Mouse (Mus musculus) 416B (cell line): ENCODE measurements around the gene Odf2.
A peak's percentile ranks its signal among the peaks of the same experiment; 100 is the strongest.
"Not testable (repeated sequence)": the region's sequence is repeated elsewhere in the genome, so short reads cannot be mapped to it uniquely, and the experiment has no call there.

Source experiments
- DNase-seq: peaks from one replicate; pipeline ENCODE4 v3.0.0; 2011; ENCODE audit warnings: low read depth

Odf2 gene

DNA sequence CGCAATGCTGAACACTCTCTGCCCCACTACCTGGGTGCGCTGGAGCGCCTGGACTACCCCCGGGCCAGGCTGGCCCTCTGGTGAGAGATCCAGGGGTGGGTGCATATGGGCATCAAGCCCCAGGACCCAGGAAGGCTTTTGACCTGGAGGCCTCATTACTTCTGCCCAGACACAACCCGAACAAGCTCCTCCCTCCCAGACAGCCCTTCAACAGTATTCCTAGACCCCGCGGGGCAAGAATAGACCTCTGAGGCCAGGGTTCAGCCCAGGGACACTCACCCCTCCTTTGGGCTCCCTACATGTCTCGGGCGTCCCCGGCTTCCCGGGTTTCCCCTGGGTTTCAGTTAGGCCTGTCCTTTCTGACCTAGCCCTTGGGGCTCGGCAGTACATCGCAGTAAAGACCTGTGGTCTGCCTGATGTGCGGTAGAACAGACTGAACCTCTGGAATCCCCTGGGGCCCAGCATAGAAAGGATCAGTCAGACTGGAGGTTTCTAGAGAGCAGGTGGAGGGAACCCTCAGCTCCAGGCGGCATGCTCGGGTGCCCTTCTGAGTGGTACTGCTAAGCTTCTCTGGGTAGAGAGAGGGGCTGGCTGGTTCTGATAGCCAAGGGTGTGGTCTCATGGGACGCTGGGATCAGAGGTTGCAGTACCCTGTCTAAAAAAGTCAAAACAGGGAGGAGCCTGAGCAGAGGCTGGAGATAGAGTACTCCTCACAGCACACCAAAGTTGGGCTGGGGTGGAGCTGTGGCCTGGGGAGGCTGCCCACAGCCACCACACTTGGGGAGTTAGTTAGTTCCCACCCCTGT lies 19.2 kb upstream of the Odf2 start:
- peak; percentile 92 for DNase-seq

- DNase-seq, result no peak
Measured at GRCm38 (mm10) chr2:29872581-29873295, 16.3 kb upstream of the Odf2 start.

- DNase-seq, result peak; percentile 62
Measured at GRCm38 (mm10) chr2:29873801-29874200, 15.2 kb upstream of the Odf2 start.

- no peak for DNase-seq
Measured at GRCm38 (mm10) chr2:29878061-29878460, 11.0 kb upstream of the Odf2 start.

- DNase-seq, result no peak
Measured at GRCm38 (mm10) chr2:29879191-29879590, 9.8 kb upstream of the Odf2 start.

DNA sequence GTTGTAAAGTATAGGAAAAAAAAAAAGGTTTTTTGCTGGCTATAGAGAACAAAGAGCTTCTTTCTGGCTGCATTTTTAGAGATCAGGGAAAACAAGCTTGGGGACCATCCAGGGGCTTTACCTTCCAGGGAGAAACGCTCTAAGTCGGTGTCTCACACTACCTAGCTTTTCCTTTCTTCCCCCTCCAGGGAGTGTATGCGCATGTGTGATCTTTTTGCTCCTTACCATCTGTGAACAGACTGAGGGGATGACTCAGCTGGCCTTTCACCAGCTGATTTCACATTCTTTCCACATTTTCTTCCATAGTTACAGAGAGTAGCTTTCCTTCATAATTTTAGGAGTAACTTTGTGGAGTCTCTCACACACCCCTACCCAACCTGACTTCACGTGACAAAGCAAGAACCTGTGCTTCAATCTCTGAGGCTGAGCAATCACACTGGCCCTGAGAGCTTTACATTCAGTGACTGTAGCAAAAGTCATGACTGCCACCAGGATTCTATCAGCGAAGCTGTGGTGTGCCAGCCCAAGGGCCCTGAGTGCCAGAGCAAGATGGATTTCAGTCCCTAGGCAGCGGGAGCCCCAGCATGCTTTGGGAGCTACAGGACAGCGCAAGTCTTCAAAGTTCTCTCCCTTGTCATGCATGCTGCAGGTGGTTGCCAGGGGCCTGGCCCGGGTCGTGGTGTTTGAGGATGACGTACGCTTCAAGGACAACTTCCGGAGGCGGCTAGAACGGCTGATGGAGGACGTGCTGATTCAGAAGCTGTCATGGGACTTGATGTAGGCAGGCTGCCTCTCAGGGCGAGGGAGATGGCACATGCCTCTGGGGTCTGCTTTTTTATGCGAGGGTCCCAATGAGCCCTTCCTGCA lies 8.8 kb upstream of the Odf2 start:
- DNase-seq, result no peak

DNA sequence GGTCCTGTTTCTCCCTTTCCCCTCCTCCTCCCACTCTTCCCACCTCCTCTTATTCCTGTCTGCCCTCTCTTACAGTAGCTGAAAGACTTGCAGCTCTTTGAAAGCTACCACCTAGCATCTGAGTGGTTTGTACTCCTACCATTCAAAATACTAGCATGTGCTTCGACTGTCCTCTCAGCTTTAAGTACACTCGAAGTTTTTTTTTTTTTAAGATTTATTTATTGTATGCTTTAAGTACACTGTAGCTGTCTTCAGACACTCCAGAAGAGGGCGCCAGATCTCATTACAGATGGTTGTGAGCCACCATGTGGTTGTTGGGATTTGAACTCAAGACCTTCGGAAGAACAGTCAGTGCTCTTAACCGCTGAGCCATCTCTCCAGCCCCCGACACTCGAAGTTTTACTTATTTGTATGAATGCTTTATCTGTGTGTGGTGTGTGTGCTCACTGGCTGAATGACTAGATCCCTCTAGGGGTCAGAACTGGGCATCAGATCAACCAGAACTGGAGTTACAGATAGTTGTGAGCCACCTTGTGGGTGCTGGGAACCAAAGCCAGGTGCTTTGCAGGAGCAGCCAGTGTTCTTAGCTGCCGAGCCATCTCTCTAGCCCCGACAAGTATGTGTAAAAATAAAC lies 2.2 kb upstream of the Odf2 start:
- peak; percentile 36 for DNase-seq

GRCm38 (mm10) chr2:29889991-29890833 lies 1.2 kb downstream of the Odf2 start:
- DNase-seq, result peak; percentile 85

GRCm38 (mm10) chr2:29891773-29892172 lies 2.8 kb downstream of the Odf2 start:
- no peak for DNase-seq

DNA sequence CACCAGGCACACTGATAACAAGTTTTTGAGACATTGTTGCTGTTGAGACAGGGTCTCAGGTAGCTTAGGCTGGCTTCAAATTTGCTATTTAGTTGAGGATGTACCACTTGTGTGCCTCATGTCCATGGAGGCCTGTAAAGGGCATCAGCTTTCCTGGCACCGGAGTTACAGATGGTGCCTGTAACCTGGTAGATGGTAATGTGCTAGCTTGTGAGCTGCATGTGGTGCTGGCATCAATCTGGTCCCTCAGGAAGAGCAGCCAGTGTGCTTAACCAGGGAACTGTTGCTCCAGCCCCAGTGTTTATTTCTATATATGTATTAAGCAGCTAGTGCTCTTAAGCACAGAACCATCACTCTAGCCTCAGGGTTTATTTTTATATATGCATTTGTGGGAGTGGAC lies 7.0 kb downstream of the Odf2 start:
- no peak for DNase-seq

- DNase-seq, result no peak
Measured at GRCm38 (mm10) chr2:29897366-29897765, 8.3 kb downstream of the Odf2 start.

- no peak for DNase-seq
Measured at GRCm38 (mm10) chr2:29898081-29898480, 9.1 kb downstream of the Odf2 start.

DNA sequence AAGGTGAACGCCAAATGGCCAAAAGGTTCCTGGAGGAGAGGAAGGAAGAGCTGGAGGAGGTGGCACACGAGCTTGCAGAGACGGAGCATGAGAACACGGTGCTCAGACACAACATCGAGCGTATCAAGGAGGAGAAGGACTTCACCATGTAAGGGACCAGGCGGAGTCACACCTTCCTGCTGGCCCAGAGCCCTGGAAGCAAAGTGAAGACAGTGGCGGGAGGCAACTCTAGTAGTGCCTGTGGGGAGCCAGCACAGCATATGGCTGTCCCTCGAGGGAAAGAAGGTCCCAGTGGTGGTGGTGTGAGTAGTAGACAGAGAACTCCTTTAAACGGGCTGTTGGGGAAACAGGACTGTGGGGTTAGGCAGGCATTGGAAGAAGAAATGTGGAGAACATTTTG lies 13.2 kb downstream of the Odf2 start:
- DNase-seq, result no peak

- not testable (repeated sequence) for DNase-seq
Measured at GRCm38 (mm10) chr2:29908171-29908570, 19.1 kb downstream of the Odf2 start.

GRCm38 (mm10) chr2:29910042-29910441 lies 21.0 kb downstream of the Odf2 start:
- DNase-seq, result peak; percentile 66

DNA sequence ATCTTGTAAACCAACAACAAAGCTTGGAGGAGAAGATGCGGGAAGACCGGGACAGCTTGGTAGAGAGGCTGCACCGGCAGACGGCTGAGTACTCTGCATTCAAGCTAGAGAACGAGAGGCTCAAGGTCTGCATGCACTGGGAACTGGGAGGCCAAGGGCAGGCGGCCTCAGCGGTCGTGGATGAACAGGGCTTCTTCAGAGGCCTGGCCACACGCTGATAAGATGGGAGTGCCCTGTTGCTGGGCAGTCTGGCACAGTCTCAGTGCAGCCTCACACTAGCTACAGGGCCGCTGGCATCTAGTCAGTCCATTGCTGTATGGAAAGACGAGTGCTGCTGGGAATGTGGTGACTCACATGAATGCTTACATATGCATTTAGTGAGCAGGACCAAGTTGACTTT lies 28.6 kb downstream of the Odf2 start:
- DNase-seq, result no peak

GRCm38 (mm10) chr2:29922011-29922410 lies 33.0 kb downstream of the Odf2 start:
- DNase-seq, result peak; percentile 15

DNA sequence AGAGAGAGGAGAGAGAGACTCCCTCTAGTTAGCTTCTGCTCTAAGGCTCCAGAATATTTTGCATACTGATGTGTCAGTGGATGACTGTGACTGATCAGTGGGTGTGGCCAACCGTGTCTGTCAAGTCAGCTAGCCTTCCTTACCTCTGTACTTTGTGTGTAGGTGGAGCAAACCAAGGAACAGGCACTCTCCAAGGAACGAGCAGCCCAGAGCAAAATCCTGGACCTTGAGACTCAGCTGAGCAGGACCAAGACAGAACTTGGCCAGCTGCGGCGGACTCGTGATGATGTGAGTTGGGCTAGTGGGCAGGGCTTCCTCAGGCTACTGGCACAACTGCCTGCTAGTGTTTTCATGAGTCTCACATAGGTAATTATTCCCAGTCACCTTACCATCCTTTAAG lies 37.5 kb downstream of the Odf2 start:
- DNase-seq, result no peak

GRCm38 (mm10) chr2:29930506-29930905 lies 41.5 kb downstream of the Odf2 start:
- no peak for DNase-seq

DNA sequence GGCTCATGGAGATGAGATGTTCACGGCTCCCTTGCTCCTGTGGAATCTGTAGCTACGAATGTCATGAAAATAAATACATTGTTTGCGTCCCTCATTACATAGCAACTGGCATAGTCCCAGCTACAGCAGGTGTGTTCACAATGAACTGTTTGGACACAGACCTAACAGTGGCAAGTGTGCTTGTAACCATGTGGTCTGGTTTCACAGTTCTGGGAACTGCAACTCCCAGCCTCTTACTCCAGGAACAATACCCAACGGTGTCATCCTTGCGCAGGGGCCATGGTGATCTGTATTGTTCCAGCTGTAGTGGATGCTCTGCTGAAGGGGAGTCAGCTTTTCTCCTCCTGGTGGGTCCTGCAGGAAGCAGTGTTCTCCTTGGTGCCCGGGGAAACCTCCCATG lies 42.2 kb downstream of the Odf2 start:
- no peak for DNase-seq
